In the genomic region with DNA sequence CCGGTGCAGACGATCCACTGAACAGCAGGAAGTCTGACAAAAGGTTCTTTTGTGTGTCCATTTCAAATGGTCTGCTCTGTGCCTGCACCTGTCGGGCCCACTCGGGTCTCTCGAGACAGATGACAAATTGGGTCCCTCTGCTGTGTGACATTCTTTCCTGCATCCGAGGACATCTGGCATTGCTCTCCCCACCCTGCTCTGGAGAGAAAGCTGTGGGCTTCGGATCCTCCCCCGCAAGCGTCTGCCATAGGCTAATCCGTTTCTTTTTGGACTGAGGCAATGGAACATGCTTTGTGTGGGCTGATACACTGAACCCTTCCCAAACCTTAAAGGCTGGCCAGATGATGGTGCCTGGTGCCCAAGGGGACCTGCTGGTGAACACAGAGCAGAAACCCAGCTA, we compare ENCODE assay signal across 12 mouse cellular contexts. TPM values are rescaled to one million over a fixed set of nuclear protein-coding genes. Genes with fewer than 3 reads are reported as not detected.
DNase-seq lines count a peak whose midpoint lies in the region; ATAC-seq and TF ChIP-seq lines count a peak whose summit lies in the region.
"Had no signal": no experiment of that assay in that cellular context is flagged by ENCODE, and none has a peak within 500 bp of the region (broad histone marks: within the 10 kb centered on the region; RNA-seq: fewer than 3 reads in every experiment).

No protein-coding gene starts in this region.

- H3K27me3 ChIP-seq in midbrain, embryonic 11.5 days (ENCODE audit: control insufficient read depth, insufficient read depth, low read length): no peaks in the 10 kb centered on the region
- H3K27me3 ChIP-seq in midbrain, embryonic 15.5 days (replicated peaks): no peaks in the 10 kb centered on the region
- no peaks in the 10 kb centered on the region for H3K27me3 ChIP-seq in hindbrain, embryonic 15.5 days
- H3K27me3 ChIP-seq in liver, postnatal 0 days (ENCODE audit: insufficient read depth, low read length): no peaks in the 10 kb centered on the region
- H3K27me3 ChIP-seq: embryonic facial prominence, embryonic 12.5 days had no signal

- no peaks in the 10 kb centered on the region for H3K9me3 ChIP-seq in midbrain, embryonic 11.5 days (ENCODE audit: control insufficient read depth, low read length)
- no peaks in the 10 kb centered on the region for H3K9me3 ChIP-seq in midbrain, embryonic 15.5 days
- no peaks in the 10 kb centered on the region for H3K9me3 ChIP-seq in hindbrain, embryonic 15.5 days
- no peaks in the 10 kb centered on the region for H3K9me3 ChIP-seq in liver, postnatal 0 days (ENCODE audit: low read length)
- H3K9me3 ChIP-seq: embryonic facial prominence, embryonic 12.5 days had no signal

- H3K27ac ChIP-seq in midbrain, embryonic 11.5 days (ENCODE audit: low read depth, low read length): no peak overlapping the region; the same call in 1 of the 2 replicates
- H3K27ac ChIP-seq in midbrain, embryonic 15.5 days: no peak overlapping the region
- 0 out of 2 replicates have a peak overlapping the region, but pooled peaks have one; percentile 30 for H3K27ac ChIP-seq in hindbrain, embryonic 15.5 days (replicated peaks)
- H3K27ac ChIP-seq in liver, postnatal 0 days (ENCODE audit: low read depth): no peak overlapping the region
- H3K27ac ChIP-seq: embryonic facial prominence, embryonic 12.5 days; heart, adult 2 months had no signal

- no peak for DNase-seq in midbrain, embryonic 11.5 days (ENCODE audit: low spot score, missing footprints)
- peak; percentile 80 to 97 for DNase-seq in left cerebral cortex, postnatal 25 days (ENCODE audit: low spot score in 2 of 2)
- peak; percentile 95 for DNase-seq in telencephalon, adult 2 months (ENCODE audit: low read depth, low spot score)
- DNase-seq in liver, postnatal 0 days: no peak
- DNase-seq: adrenal gland, adult 2 months; heart, adult 2 months; kidney, postnatal 25 days; lung, adult 2 months had no signal

- TF ChIP-seq CTCF in liver, postnatal 0 days (IDR thresholded peaks at IDR 0.05; ENCODE audit: low read depth): no peak

- intact Hi-C loops in left cerebral cortex, postnatal 25 days (cut with DNase I): loop anchor here (2.0 kb wide), 1 partner anchor 28 kb away; no protein-coding TSS in a partner anchor

- TF ChIP-seq EP300 in liver, postnatal 0 days (IDR thresholded peaks at IDR 0.05; ENCODE audit: low read depth): no peak

- no peaks in the 10 kb centered on the region for H3K36me3 ChIP-seq in midbrain, embryonic 11.5 days (ENCODE audit: control insufficient read depth, insufficient read depth, low read length)
- H3K36me3 ChIP-seq in midbrain, embryonic 15.5 days (replicated peaks): no peaks in the 10 kb centered on the region
- H3K36me3 ChIP-seq in hindbrain, embryonic 15.5 days: no peaks in the 10 kb centered on the region
- no peaks in the 10 kb centered on the region for H3K36me3 ChIP-seq in liver, postnatal 0 days (replicated peaks; ENCODE audit: insufficient read depth, low read length)
- H3K36me3 ChIP-seq: embryonic facial prominence, embryonic 12.5 days had no signal

- ATAC-seq in midbrain, embryonic 11.5 days (ENCODE audit: low FRiP score): 0 out of 2 replicates have a peak, but pooled peaks have one; percentile 38
- no peak for ATAC-seq in midbrain, embryonic 15.5 days (replicated peaks)
- ATAC-seq in hindbrain, embryonic 15.5 days (ENCODE audit: low FRiP score, low read depth): 0 out of 2 replicates have a peak, but pooled peaks have one; percentile 23
- no peak for ATAC-seq in erythroid progenitor cell, adult 5-6 weeks (replicated peaks; ENCODE audit: low FRiP score, poor library complexity, severe bottlenecking)
- no peak for ATAC-seq in liver, postnatal 0 days

- peaks cover 4% of the 10 kb centered on the region; the same call in 1 of the 2 replicates for H3K4me1 ChIP-seq in midbrain, embryonic 11.5 days (ENCODE audit: control insufficient read depth, insufficient read depth, low read length)
- 0 out of 2 replicates have a peak, but pooled peaks cover 12% of the 10 kb centered on the region for H3K4me1 ChIP-seq in midbrain, embryonic 15.5 days
- H3K4me1 ChIP-seq in hindbrain, embryonic 15.5 days (replicated peaks): peaks cover 13% of the 10 kb centered on the region
- H3K4me1 ChIP-seq in liver, postnatal 0 days (ENCODE audit: insufficient read depth): no peaks in the 10 kb centered on the region
- H3K4me1 ChIP-seq: embryonic facial prominence, embryonic 12.5 days had no signal

- no peak overlapping the region for H3K4me2 ChIP-seq in midbrain, embryonic 11.5 days
- no peak overlapping the region for H3K4me2 ChIP-seq in midbrain, embryonic 15.5 days
- H3K4me2 ChIP-seq in hindbrain, embryonic 15.5 days: no peak overlapping the region
- H3K4me2 ChIP-seq in liver, postnatal 0 days (ENCODE audit: low read depth, low read length): no peak overlapping the region
- H3K4me2 ChIP-seq: embryonic facial prominence, embryonic 12.5 days had no signal

- WGBS in midbrain, embryonic 11.5 days: 58% methylated on average over 10 of the region's 10 CpGs
- WGBS in midbrain, embryonic 15.5 days: 24% methylated on average over 10 of the region's 10 CpGs
- WGBS in hindbrain, embryonic 15.5 days: 19% methylated on average over 10 of the region's 10 CpGs
- WGBS in liver, postnatal 0 days (ENCODE audit: insufficient replicate concordance): 72% methylated on average over 10 of the region's 10 CpGs

- no peak overlapping the region for H3K4me3 ChIP-seq in midbrain, embryonic 11.5 days (ENCODE audit: low read depth, low read length)
- no peak overlapping the region for H3K4me3 ChIP-seq in midbrain, embryonic 15.5 days
- H3K4me3 ChIP-seq in hindbrain, embryonic 15.5 days: no peak overlapping the region
- no peak overlapping the region for H3K4me3 ChIP-seq in liver, postnatal 0 days (ENCODE audit: low read depth, low read length)
- H3K4me3 ChIP-seq: embryonic facial prominence, embryonic 12.5 days; heart, adult 2 months had no signal

- H3K9ac ChIP-seq in midbrain, embryonic 11.5 days (ENCODE audit: low read length): no peak overlapping the region
- no peak overlapping the region for H3K9ac ChIP-seq in midbrain, embryonic 15.5 days
- H3K9ac ChIP-seq in hindbrain, embryonic 15.5 days: no peak overlapping the region
- no peak overlapping the region for H3K9ac ChIP-seq in liver, postnatal 0 days (replicated peaks)
- H3K9ac ChIP-seq: embryonic facial prominence, embryonic 12.5 days had no signal

RNA-seq across cellular contexts. Expression of gene Nphp4, which starts 23.4 kb away (rescaled TPM):
- polyA plus RNA-seq in midbrain, embryonic 11.5 days (2014; fragmentation: Nextera tagmentation; extraction: Ambion mirVana): 4.4 and 4.8 TPM in 2 replicates
- polyA plus RNA-seq in midbrain, embryonic 15.5 days (2015; fragmentation: Nextera tagmentation; extraction: Ambion mirVana): 6.2 and 6.3 TPM in 2 replicates
- 6.1 and 6.2 TPM in 2 replicates for polyA plus RNA-seq in hindbrain, embryonic 15.5 days (2015; fragmentation: Nextera tagmentation; extraction: Ambion mirVana)
- 10 to 100 TPM; 18.3 to 21.4 TPM for total RNA-seq in left cerebral cortex, postnatal 25 days (2021)
- total RNA-seq in erythroid progenitor cell, adult 5-6 weeks (2015; ENCODE audit: low replicate concordance): 8.8 TPM in 1 of 2 replicates, not detected in the other
- not detected in 2 replicates for total RNA-seq in erythroid progenitor cell, adult 5-6 weeks (2017; ENCODE audit: low replicate concordance)
- 0.06 and 0.09 TPM in 2 replicates for polyA plus RNA-seq in liver, postnatal 0 days (2015; fragmentation: Nextera tagmentation; extraction: Ambion mirVana)

RNA-seq across cellular contexts. Expression of gene Kcnab2, which starts 24.6 kb away (rescaled TPM):
- polyA plus RNA-seq in midbrain, embryonic 11.5 days (2014; fragmentation: Nextera tagmentation; extraction: Ambion mirVana): 10.5 and 11.0 TPM in 2 replicates
- polyA plus RNA-seq in midbrain, embryonic 15.5 days (2015; fragmentation: Nextera tagmentation; extraction: Ambion mirVana): 26.1 and 27.8 TPM in 2 replicates
- polyA plus RNA-seq in hindbrain, embryonic 15.5 days (2015; fragmentation: Nextera tagmentation; extraction: Ambion mirVana): 30.8 and 34.5 TPM in 2 replicates
- 100 to 1,000 TPM; 319 to 332 TPM for total RNA-seq in left cerebral cortex, postnatal 25 days (2021)
- 5.0 and 8.6 TPM in 2 replicates for total RNA-seq in erythroid progenitor cell, adult 5-6 weeks (2015; ENCODE audit: low replicate concordance)
- 8.9 and 10.9 TPM in 2 replicates for total RNA-seq in erythroid progenitor cell, adult 5-6 weeks (2017; ENCODE audit: low replicate concordance)
- 4.2 and 6.7 TPM in 2 replicates for polyA plus RNA-seq in liver, postnatal 0 days (2015; fragmentation: Nextera tagmentation; extraction: Ambion mirVana)

Comparison
In these comparisons a context has a peak if more than half of its experiments do, and no peak if none do; other contexts are left out.
1. ATAC-seq: peak in midbrain, embryonic 11.5 days (single experiment) and hindbrain, embryonic 15.5 days (single experiment); none in midbrain, embryonic 15.5 days (single experiment), erythroid progenitor cell, adult 5-6 weeks (single experiment) and liver, postnatal 0 days (single experiment).
2. DNase-seq: peak in left cerebral cortex, postnatal 25 days (2 of 2) and telencephalon, adult 2 months (single experiment); none in midbrain, embryonic 11.5 days (single experiment) and liver, postnatal 0 days (single experiment).